In the genomic region with DNA sequence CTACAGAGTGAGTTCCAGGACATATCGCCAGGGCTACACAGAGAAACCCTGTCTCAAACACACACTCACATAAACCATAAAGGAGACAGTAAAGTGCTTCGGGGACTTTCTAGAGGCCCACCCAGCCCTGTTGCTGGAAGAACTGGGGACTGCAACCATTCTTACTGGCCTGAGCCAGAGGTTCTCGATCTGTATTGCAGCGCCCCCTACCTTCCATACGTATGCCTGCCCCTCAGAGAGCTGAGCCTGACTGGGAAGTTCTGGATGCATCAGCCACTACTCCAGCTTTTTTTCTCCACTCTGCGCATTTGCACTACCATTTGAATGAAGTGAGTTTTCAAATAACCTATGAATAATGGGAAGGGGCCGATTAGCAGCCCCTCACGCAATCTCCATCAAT, we compare ENCODE assay signal across 9 mouse cellular contexts. TPM values are rescaled to one million over a fixed set of nuclear protein-coding genes. Genes with fewer than 3 reads are reported as not detected.
DNase-seq lines count a peak whose midpoint lies in the region; ATAC-seq and TF ChIP-seq lines count a peak whose summit lies in the region.
"Had no signal": no experiment of that assay in that cellular context is flagged by ENCODE, and none has a peak within 500 bp of the region (broad histone marks: within the 10 kb centered on the region; RNA-seq: fewer than 3 reads in every experiment).

No protein-coding gene starts in this region.

- H3K27ac ChIP-seq in left cerebral cortex, adult 2 months = no peak overlapping the region
- no peak overlapping the region for H3K27ac ChIP-seq in limb, embryonic 10.5 days
- H3K27ac ChIP-seq: limb, embryonic 15.5 days had no signal

- DNase-seq in CD4-positive, CD25-positive, alpha-beta regulatory T cell, adult 2 months (ENCODE audit: low read depth, low spot score) = peak; percentile 77
- no peak for DNase-seq in left cerebral cortex, adult 2 months (ENCODE audit: extremely low spot score in 1 of 2, low spot score in 2 of 2)
- no peak for DNase-seq in left cerebral cortex, adult 11 months (ENCODE audit: low spot score)
- DNase-seq in limb, embryonic 10.5 days (ENCODE audit: low spot score) = no peak
- no peak for DNase-seq in gastrocnemius, postnatal 4 days (ENCODE audit: low spot score in 2 of 2)

- H3K27me3 ChIP-seq in limb, embryonic 10.5 days (ENCODE audit: low read depth, poor library complexity, severe bottlenecking) = no peaks in the 10 kb centered on the region
- H3K27me3 ChIP-seq: limb, embryonic 15.5 days had no signal

- no peaks in the 10 kb centered on the region for H3K9me3 ChIP-seq in limb, embryonic 10.5 days (replicated peaks)
- H3K9me3 ChIP-seq: limb, embryonic 15.5 days had no signal

- no peak for ATAC-seq in CD4-positive, CD25-positive, alpha-beta regulatory T cell, adult 4 months
- ATAC-seq in erythroid progenitor cell, adult 5-6 weeks (replicated peaks; ENCODE audit: low FRiP score, poor library complexity, severe bottlenecking) = peak; percentile 70; the same call in 1 of the 2 replicates
- ATAC-seq in neutrophil, adult 5-6 weeks (ENCODE audit: extremely low read depth, insufficient number of reproducible peaks, low FRiP score, poor library complexity, severe bottlenecking) = peak; percentile 56; the same call in 1 of the 2 replicates

- no peaks in the 10 kb centered on the region for H3K36me3 ChIP-seq in limb, embryonic 10.5 days
- H3K36me3 ChIP-seq: limb, embryonic 15.5 days had no signal

- peak; percentile 49 for TF ChIP-seq CTCF in left cerebral cortex, adult 2 months (IDR thresholded peaks at IDR 0.05)

- 65% methylated on average over 8 of the region's 8 CpGs for WGBS in limb, embryonic 10.5 days

- H3K4me3 ChIP-seq in left cerebral cortex, adult 2 months = no peak overlapping the region
- no peak overlapping the region for H3K4me3 ChIP-seq in limb, embryonic 10.5 days
- H3K4me3 ChIP-seq: limb, embryonic 15.5 days had no signal

- H3K4me1 ChIP-seq in limb, embryonic 10.5 days = peaks cover 17% of the 10 kb centered on the region
- H3K4me1 ChIP-seq: limb, embryonic 15.5 days had no signal

- intact Hi-C loops in left cerebral cortex, adult 2 months (cut with DNase I) = no loop called here

RNA-seq across cellular contexts. Expression of a gene that starts 13.2 kb away (rescaled TPM):
- polyA plus RNA-seq in CD4-positive, CD25-positive, alpha-beta regulatory T cell, adult 4 months (2017; shearing (Covaris generic)) = 10 to 100 TPM in 1 of 2 experiments, 1 to 10 TPM in 1; 3.6 to 24.6 TPM
- 10 to 100 TPM; 27.5 to 57.3 TPM for total RNA-seq in left cerebral cortex, adult 2 months (2021)
- 3.2 and 12.6 TPM in 2 replicates for total RNA-seq in erythroid progenitor cell, adult 5-6 weeks (2015; ENCODE audit: low replicate concordance)
- 3.0 and 5.7 TPM in 2 replicates for total RNA-seq in erythroid progenitor cell, adult 5-6 weeks (2017; ENCODE audit: low replicate concordance)
- total RNA-seq in neutrophil, adult 5-6 weeks (2017) = 26.0 and 37.3 TPM in 2 replicates
- polyA plus RNA-seq in limb, embryonic 10.5 days (2016; fragmentation: Nextera tagmentation; extraction: Ambion mirVana) = 9.3 and 20.0 TPM in 2 replicates
- 10 to 100 TPM; 26.7 to 27.1 TPM for total RNA-seq in gastrocnemius, postnatal 4 days (2021)

RNA-seq across cellular contexts. Expression of a gene that starts 17.5 kb away (rescaled TPM):
- not detected for polyA plus RNA-seq in CD4-positive, CD25-positive, alpha-beta regulatory T cell, adult 4 months (2017; shearing (Covaris generic))
- total RNA-seq in left cerebral cortex, adult 2 months (2021) = 1 to 10 TPM; 1.9 to 3.0 TPM
- 21.8 and 23.4 TPM in 2 replicates for total RNA-seq in erythroid progenitor cell, adult 5-6 weeks (2015; ENCODE audit: low replicate concordance)
- total RNA-seq in erythroid progenitor cell, adult 5-6 weeks (2017; ENCODE audit: low replicate concordance) = not detected in 2 replicates
- total RNA-seq in neutrophil, adult 5-6 weeks (2017) = 0.81 TPM in 1 of 2 replicates, not detected in the other
- 15.2 and 16.3 TPM in 2 replicates for polyA plus RNA-seq in limb, embryonic 10.5 days (2016; fragmentation: Nextera tagmentation; extraction: Ambion mirVana)
- 10 to 100 TPM in 1 of 2 experiments, 1 to 10 TPM in 1; 9.5 to 10.4 TPM for total RNA-seq in gastrocnemius, postnatal 4 days (2021)

RNA-seq across cellular contexts. Expression of a gene that starts 22.3 kb away (rescaled TPM):
- polyA plus RNA-seq in CD4-positive, CD25-positive, alpha-beta regulatory T cell, adult 4 months (2017; shearing (Covaris generic)) = 10 to 100 TPM; 15.1 to 17.4 TPM
- total RNA-seq in left cerebral cortex, adult 2 months (2021) = 1 to 10 TPM; 7.1 to 8.4 TPM
- 3.6 TPM in 1 of 2 replicates, not detected in the other for total RNA-seq in erythroid progenitor cell, adult 5-6 weeks (2015; ENCODE audit: low replicate concordance)
- 7.2 TPM in 1 of 2 replicates, not detected in the other for total RNA-seq in erythroid progenitor cell, adult 5-6 weeks (2017; ENCODE audit: low replicate concordance)
- total RNA-seq in neutrophil, adult 5-6 weeks (2017) = 6.8 and 8.1 TPM in 2 replicates
- 14.0 and 15.9 TPM in 2 replicates for polyA plus RNA-seq in limb, embryonic 10.5 days (2016; fragmentation: Nextera tagmentation; extraction: Ambion mirVana)
- total RNA-seq in gastrocnemius, postnatal 4 days (2021) = 1 to 10 TPM; 4.8 to 5.3 TPM

RNA-seq across cellular contexts. Expression of a gene that starts 28.2 kb away (rescaled TPM):
- polyA plus RNA-seq in CD4-positive, CD25-positive, alpha-beta regulatory T cell, adult 4 months (2017; shearing (Covaris generic)) = not detected
- total RNA-seq in left cerebral cortex, adult 2 months (2021) = 10 to 100 TPM; 34.0 to 39.6 TPM
- not detected in 2 replicates for total RNA-seq in erythroid progenitor cell, adult 5-6 weeks (2015; ENCODE audit: low replicate concordance)
- total RNA-seq in erythroid progenitor cell, adult 5-6 weeks (2017; ENCODE audit: low replicate concordance) = 1.3 and 3.5 TPM in 2 replicates
- 0.98 TPM in 1 of 2 replicates, not detected in the other for total RNA-seq in neutrophil, adult 5-6 weeks (2017)
- polyA plus RNA-seq in limb, embryonic 10.5 days (2016; fragmentation: Nextera tagmentation; extraction: Ambion mirVana) = 25.4 and 28.8 TPM in 2 replicates
- total RNA-seq in gastrocnemius, postnatal 4 days (2021) = 1 to 10 TPM; 2.5 to 4.8 TPM

RNA-seq across cellular contexts. Expression of a gene that starts 34.6 kb away (rescaled TPM):
- polyA plus RNA-seq in CD4-positive, CD25-positive, alpha-beta regulatory T cell, adult 4 months (2017; shearing (Covaris generic)) = 1 to 10 TPM; 2.8 to 4.1 TPM
- total RNA-seq in left cerebral cortex, adult 2 months (2021) = 10 to 100 TPM; 60.7 to 63.2 TPM
- 3.2 and 6.7 TPM in 2 replicates for total RNA-seq in erythroid progenitor cell, adult 5-6 weeks (2015; ENCODE audit: low replicate concordance)
- 0.91 and 1.3 TPM in 2 replicates for total RNA-seq in erythroid progenitor cell, adult 5-6 weeks (2017; ENCODE audit: low replicate concordance)
- 3.8 and 5.9 TPM in 2 replicates for total RNA-seq in neutrophil, adult 5-6 weeks (2017)
- 35.7 and 40.4 TPM in 2 replicates for polyA plus RNA-seq in limb, embryonic 10.5 days (2016; fragmentation: Nextera tagmentation; extraction: Ambion mirVana)
- 10 to 100 TPM in 1 of 2 experiments, 1 to 10 TPM in 1; 8.3 to 10.9 TPM for total RNA-seq in gastrocnemius, postnatal 4 days (2021)
